Mouse (Mus musculus) CH12.LX (cell line): Measurements from ENCODE around the gene Fry.

Source experiments
- CHD1 ChIP-seq: IDR thresholded peaks from 2 replicates; pipeline ENCODE4 v1.6.1; 2012; ENCODE audit warnings: low read depth, low read length, improper control_type of control experiment, inconsistent platforms
- CTCF ChIP-seq, 2 experiments: IDR thresholded peaks in 1 of 2; conservative IDR thresholded peaks in 1 of 2; 2 replicates each; pipeline ENCODE4 v1.5.1; 2011 to 2012; ENCODE audit warnings: low read depth in 2 of 2, low read length in 2 of 2, improper control_type of control experiment in 1 of 2, inconsistent platforms in 1 of 2, mild to moderate bottlenecking in 1 of 2, moderate library complexity in 1 of 2
- EP300 ChIP-seq: IDR thresholded peaks from 2 replicates; pipeline ENCODE4 v1.6.1; 2011; ENCODE audit warnings: low read length, improper control_type of control experiment
- GABPA ChIP-seq: IDR thresholded peaks from 2 replicates; pipeline ENCODE4 v1.6.1; 2012; ENCODE audit warnings: low read depth, low read length, improper control_type of control experiment, inconsistent platforms; ENCODE audit not compliant: insufficient replicate concordance
- MYC ChIP-seq: IDR thresholded peaks from 2 replicates; pipeline ENCODE4 v1.6.1; 2011; ENCODE audit warnings: low read depth, mild to moderate bottlenecking, improper control_type of control experiment, low read length
- NELFE ChIP-seq: IDR thresholded peaks from 2 replicates; pipeline ENCODE4 v1.6.1; 2011; ENCODE audit warnings: low read depth, low read length, improper control_type of control experiment
- POLR2A ChIP-seq: IDR thresholded peaks from 2 replicates; pipeline ENCODE4 v1.6.1; 2011; ENCODE audit warnings: low read depth, mild to moderate bottlenecking, improper control_type of control experiment, low read length
- POLR2AphosphoS2 ChIP-seq: IDR thresholded peaks from 2 replicates; pipeline ENCODE4 v1.6.1; 2011; ENCODE audit warnings: low read depth, low read length, improper control_type of control experiment
- SIN3A ChIP-seq: IDR thresholded peaks from 2 replicates; pipeline ENCODE4 v1.6.1; 2012; ENCODE audit warnings: low read length, improper control_type of control experiment, inconsistent platforms
- SMC3 ChIP-seq: IDR thresholded peaks from 2 replicates; pipeline ENCODE4 v1.6.1; 2011; ENCODE audit warnings: low read depth, low read length, improper control_type of control experiment
- ZNF384 ChIP-seq: IDR thresholded peaks from 2 replicates; pipeline ENCODE4 v1.6.1; 2012; ENCODE audit warnings: low read depth, low read length, improper control_type of control experiment, inconsistent platforms

- TF ChIP-seq EP300: no peak
- TF ChIP-seq CTCF (conservative IDR thresholded peaks at IDR 0.05 in 1 of 2, IDR thresholded peaks at IDR 0.05 in 1 of 2; ENCODE audit: low read depth in 2 of 2, low read length in 2 of 2): no peak
- TF ChIP-seq SIN3A: no peak
- no peak for TF ChIP-seq GABPA
- no peak for TF ChIP-seq POLR2A
- TF ChIP-seq MYC: no peak
- no peak for TF ChIP-seq CHD1
- TF ChIP-seq SMC3: no peak
- no peak for TF ChIP-seq ZNF384
- TF ChIP-seq POLR2AphosphoS2: no peak
- TF ChIP-seq NELFE: no peak
These were observed 296.4 kb downstream of the Fry start for GRCm38 (mm10) chr5:150414823-150415222.
